In the genomic region with DNA sequence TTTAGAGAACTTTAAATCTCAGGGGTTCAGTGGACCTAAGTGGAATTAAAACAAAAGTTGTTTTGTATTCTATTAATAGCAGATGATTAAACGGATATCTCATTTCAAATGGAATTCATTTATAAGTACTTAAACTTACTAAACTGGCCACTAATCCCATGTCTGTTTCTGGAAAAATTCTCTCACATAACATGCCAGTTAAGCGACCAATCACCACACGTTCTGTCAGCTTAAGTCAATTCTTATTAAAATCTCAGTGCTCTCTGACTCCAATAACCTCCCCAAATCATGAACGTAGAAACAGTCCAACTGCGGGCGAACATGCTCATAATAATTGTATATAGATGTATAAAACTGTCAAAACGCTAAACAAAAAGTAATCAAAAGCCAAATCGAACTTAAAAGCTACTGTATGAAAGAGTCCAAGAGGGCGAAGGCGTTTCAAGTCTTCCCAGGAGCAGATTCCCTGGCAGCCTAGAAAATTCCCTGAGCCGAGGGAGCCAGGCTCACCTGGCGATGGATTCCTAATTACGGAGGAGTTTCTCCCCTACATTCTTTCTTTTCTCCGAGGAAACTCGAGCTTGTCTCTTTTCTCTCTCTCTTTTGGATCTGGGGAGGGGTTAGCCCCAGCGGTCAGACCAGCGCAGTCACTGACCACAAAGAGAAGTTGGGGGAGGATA, we compare ENCODE assay signal across 8 mouse cellular contexts. TPM values are rescaled to one million over a fixed set of nuclear protein-coding genes. Genes with fewer than 3 reads are reported as not detected.
A peak's percentile ranks its signal among the peaks of the same experiment; 100 is the strongest.
DNase-seq lines count a peak whose midpoint lies in the region; ATAC-seq and TF ChIP-seq lines count a peak whose summit lies in the region.

No protein-coding gene starts in this region.

- no peak for ATAC-seq in lung, embryonic 15.5 days (ENCODE audit: borderline replicate concordance, extremely low read depth, low FRiP score, low TSS enrichment)
- ATAC-seq in forebrain, embryonic 13.5 days = no peak
- no peak for ATAC-seq in limb, embryonic 14.5 days (ENCODE audit: low FRiP score, low read depth)
- ATAC-seq in frontal cortex, adult (ENCODE audit: low TSS enrichment) = no peak

- no peaks in the 10 kb centered on the region for H3K9me3 ChIP-seq in lung, embryonic 15.5 days
- H3K9me3 ChIP-seq in forebrain, embryonic 13.5 days (replicated peaks) = no peaks in the 10 kb centered on the region
- H3K9me3 ChIP-seq in limb, embryonic 14.5 days (ENCODE audit: control insufficient read depth, low read length) = no peaks in the 10 kb centered on the region

- TF ChIP-seq POLR2A in limb, embryonic 14.5 days (IDR thresholded peaks at IDR 0.05; ENCODE audit: borderline replicate concordance, extremely low read depth, insufficient read depth, insufficient read length) = no peak
- TF ChIP-seq POLR2A in small intestine, adult 2 months (IDR thresholded peaks at IDR 0.05; ENCODE audit: low read depth, low read length) = no peak

- H3K27me3 ChIP-seq in lung, embryonic 15.5 days = peaks cover 8% of the 10 kb centered on the region; the same call in 1 of the 2 replicates
- peaks cover 39% of the 10 kb centered on the region for H3K27me3 ChIP-seq in forebrain, embryonic 13.5 days
- H3K27me3 ChIP-seq in limb, embryonic 14.5 days (ENCODE audit: control insufficient read depth, insufficient read depth, low read length) = no peaks in the 10 kb centered on the region
- H3K27me3 ChIP-seq in small intestine, adult 2 months (ENCODE audit: control insufficient read depth, insufficient read depth, low read length) = no peaks in the 10 kb centered on the region

- peak overlapping the region; percentile 55 for H3K9ac ChIP-seq in lung, embryonic 15.5 days
- H3K9ac ChIP-seq in forebrain, embryonic 13.5 days = peak overlapping the region; percentile 52; the same call in 1 of the 2 replicates
- peak overlapping the region; percentile 51 for H3K9ac ChIP-seq in limb, embryonic 14.5 days (ENCODE audit: low read depth, low read length, severe bottlenecking)

- DNase-seq in lung, postnatal 25 days (ENCODE audit: low spot score) = no peak
- DNase-seq in limb, embryonic 14.5 days (ENCODE audit: low spot score) = peak; percentile 24
- DNase-seq in urinary bladder, postnatal 10 days (ENCODE audit: low spot score) = no peak
- no peak for DNase-seq in layer of hippocampus, adult 11-12 months (ENCODE audit: low spot score)

- H3K4me2 ChIP-seq in lung, embryonic 15.5 days = peak overlapping the region; percentile 91
- H3K4me2 ChIP-seq in forebrain, embryonic 13.5 days = peak overlapping the region; percentile 90
- H3K4me2 ChIP-seq in limb, embryonic 14.5 days (replicated peaks; ENCODE audit: low read depth, low read length, severe bottlenecking) = peak overlapping the region; percentile 74

- TF ChIP-seq CTCF in small intestine, adult 2 months (IDR thresholded peaks at IDR 0.05; ENCODE audit: extremely low read depth, insufficient read length, insufficient replicate concordance, low read depth, low read length) = no peak

- 8% methylated on average over 17 of the region's 17 CpGs for WGBS in lung, embryonic 15.5 days
- 10% methylated on average over 17 of the region's 17 CpGs for WGBS in forebrain, embryonic 13.5 days
- 4% methylated on average over 17 of the region's 17 CpGs for WGBS in limb, embryonic 14.5 days
- WGBS in small intestine, adult 2 months = 4% methylated on average over 17 of the region's 17 CpGs

- no peaks in the 10 kb centered on the region for H3K36me3 ChIP-seq in lung, embryonic 15.5 days
- H3K36me3 ChIP-seq in forebrain, embryonic 13.5 days (ENCODE audit: poor library complexity, severe bottlenecking) = no peaks in the 10 kb centered on the region
- no peaks in the 10 kb centered on the region for H3K36me3 ChIP-seq in limb, embryonic 14.5 days (ENCODE audit: control insufficient read depth, insufficient read depth, low read length)
- no peaks in the 10 kb centered on the region for H3K36me3 ChIP-seq in small intestine, adult 2 months (ENCODE audit: control insufficient read depth, insufficient read depth, low read length)

- peaks cover 12% of the 10 kb centered on the region; the same call in 1 of the 2 replicates for H3K4me1 ChIP-seq in lung, embryonic 15.5 days
- H3K4me1 ChIP-seq in forebrain, embryonic 13.5 days = peaks cover 21% of the 10 kb centered on the region
- H3K4me1 ChIP-seq in limb, embryonic 14.5 days (ENCODE audit: control insufficient read depth, insufficient read depth, low read length) = 0 out of 2 replicates have a peak, but pooled peaks cover 7% of the 10 kb centered on the region
- H3K4me1 ChIP-seq in small intestine, adult 2 months (ENCODE audit: control insufficient read depth, insufficient read depth, insufficient read length, low read length) = peaks cover 19% of the 10 kb centered on the region; the same call in 1 of the 2 replicates

- peak overlapping the region; percentile 65 for H3K27ac ChIP-seq in lung, embryonic 15.5 days
- no peak overlapping the region for H3K27ac ChIP-seq in forebrain, embryonic 13.5 days
- H3K27ac ChIP-seq in limb, embryonic 14.5 days (replicated peaks; ENCODE audit: low read depth, low read length) = no peak overlapping the region
- peak overlapping the region; percentile 74 for H3K27ac ChIP-seq in small intestine, adult 2 months (ENCODE audit: insufficient read depth, low read depth, low read length)

- H3K4me3 ChIP-seq in lung, embryonic 15.5 days = peak overlapping the region; percentile 55
- peak overlapping the region; percentile 52 for H3K4me3 ChIP-seq in forebrain, embryonic 13.5 days
- peak overlapping the region; percentile 50 for H3K4me3 ChIP-seq in limb, embryonic 14.5 days (replicated peaks; ENCODE audit: low read length)
- peak overlapping the region; percentile 79 for H3K4me3 ChIP-seq in small intestine, adult 2 months (ENCODE audit: low read depth, low read length)

RNA-seq across cellular contexts. Expression of a gene that starts 1.0 kb away (rescaled TPM):
- polyA plus RNA-seq in lung, embryonic 15.5 days (2015; fragmentation: Nextera tagmentation; extraction: Ambion mirVana) = 9.8 and 11.1 TPM in 2 replicates
- polyA plus RNA-seq in forebrain, embryonic 13.5 days (2015; fragmentation: Nextera tagmentation; extraction: Ambion mirVana) = 1.3 and 1.7 TPM in 2 replicates
- 6.9 and 7.4 TPM in 2 replicates for polyA plus RNA-seq in limb, embryonic 14.5 days (2012; rRNA removed)
- polyA plus RNA-seq in limb, embryonic 14.5 days (2014; fragmentation: Nextera tagmentation; extraction: Ambion mirVana) = 9.2 and 9.6 TPM in 2 replicates
- polyA plus RNA-seq in small intestine, adult 2 months (2012; rRNA removed) = 31.3 and 49.1 TPM in 2 replicates

Comparison
In these comparisons a context has a peak if more than half of its experiments do, and no peak if none do; other contexts are left out.
1. H3K27ac ChIP-seq: peak in lung, embryonic 15.5 days (single experiment) and small intestine, adult 2 months (single experiment); none in forebrain, embryonic 13.5 days (single experiment) and limb, embryonic 14.5 days (single experiment).
2. Peak in every context shown above with its lines, with median percentiles within 50 percentile points of each other: H3K4me2 ChIP-seq, H3K4me3 ChIP-seq and H3K9ac ChIP-seq.